Mouse (Mus musculus) bone marrow macrophage, adult 2 months (primary cell): ENCODE results near the gene Alkbh3.

Experiments
- CTCF ChIP-seq: IDR thresholded peaks from 2 replicates; pipeline ENCODE4 v1.5.1; 2012; ENCODE audit warnings: low read depth, mild to moderate bottlenecking, low read length, moderate library complexity
- POLR2A ChIP-seq: IDR thresholded peaks from 2 replicates; pipeline ENCODE4 v1.6.1; 2012; ENCODE audit warnings: mild to moderate bottlenecking, low read depth, low read length, borderline replicate concordance

GRCm38 (mm10) chr2:94035428-94036331 lies 25.1 kb upstream of the Alkbh3 start:
- TF ChIP-seq CTCF: peak; percentile 68
- no peak for TF ChIP-seq POLR2A
